Comparison of ENCODE assay signal across 16 mouse cellular contexts in genomic region chr6:134128594-134128993, GRCm38 (mm10).
DNase-seq lines count a peak whose midpoint lies in the region; ATAC-seq lines count a peak whose summit lies in the region.
"Had no signal": no experiment of that assay in that cellular context is flagged by ENCODE, and none has a peak within 500 bp of the region (broad histone marks: within the 10 kb centered on the region; RNA-seq: fewer than 3 reads in every experiment).

No protein-coding gene starts in this region.

- no peaks in the 10 kb centered on the region for H3K27me3 ChIP-seq in hindbrain, embryonic 13.5 days
- H3K27me3 ChIP-seq in hindbrain, embryonic 10.5 days (ENCODE audit: insufficient read depth, poor library complexity, severe bottlenecking): no peaks in the 10 kb centered on the region
- H3K27me3 ChIP-seq in kidney, embryonic 16.5 days (ENCODE audit: insufficient read depth, low read length): no peaks in the 10 kb centered on the region
- no peaks in the 10 kb centered on the region for H3K27me3 ChIP-seq in midbrain, embryonic 15.5 days (replicated peaks)
- no peaks in the 10 kb centered on the region for H3K27me3 ChIP-seq in midbrain, embryonic 13.5 days
- H3K27me3 ChIP-seq in neural tube, embryonic 15.5 days (replicated peaks): no peaks in the 10 kb centered on the region
- H3K27me3 ChIP-seq: heart, embryonic 13.5 days; liver, embryonic 12.5 days; megakaryocyte, embryonic 14.5 days had no signal

- H3K4me1 ChIP-seq in hindbrain, embryonic 13.5 days (replicated peaks): peaks cover 16% of the 10 kb centered on the region
- no peaks in the 10 kb centered on the region for H3K4me1 ChIP-seq in hindbrain, embryonic 10.5 days (replicated peaks)
- H3K4me1 ChIP-seq in kidney, embryonic 16.5 days (ENCODE audit: insufficient read depth, low read length): peaks cover 8% of the 10 kb centered on the region
- peaks cover 8% of the 10 kb centered on the region for H3K4me1 ChIP-seq in midbrain, embryonic 15.5 days
- peaks cover 7% of the 10 kb centered on the region for H3K4me1 ChIP-seq in midbrain, embryonic 13.5 days (replicated peaks)
- H3K4me1 ChIP-seq in neural tube, embryonic 15.5 days: peaks cover 14% of the 10 kb centered on the region

- no peak overlapping the region for H3K4me2 ChIP-seq in hindbrain, embryonic 13.5 days
- no peak overlapping the region for H3K4me2 ChIP-seq in kidney, embryonic 16.5 days (replicated peaks; ENCODE audit: low read depth, low read length)
- no peak overlapping the region for H3K4me2 ChIP-seq in midbrain, embryonic 15.5 days
- no peak overlapping the region for H3K4me2 ChIP-seq in midbrain, embryonic 13.5 days (replicated peaks)
- H3K4me2 ChIP-seq in neural tube, embryonic 15.5 days: no peak overlapping the region
- H3K4me2 ChIP-seq: heart, embryonic 13.5 days; liver, embryonic 12.5 days had no signal

- DNase-seq in hindbrain, embryonic 10.5 days (ENCODE audit: low spot score): no peak
- DNase-seq in kidney, adult 11 months: no peak
- DNase-seq: adrenal gland, adult 2 months; cerebellum, adult 8-10 months; left cerebral cortex, postnatal 4 days; lung, adult 2 months; right cerebral cortex, postnatal 25 days; thymus, postnatal 36 days had no signal

- H3K27ac ChIP-seq in hindbrain, embryonic 13.5 days: peak overlapping the region; percentile 67
- no peak overlapping the region for H3K27ac ChIP-seq in hindbrain, embryonic 10.5 days
- H3K27ac ChIP-seq in kidney, embryonic 16.5 days (ENCODE audit: low read length): peak overlapping the region; percentile 56
- H3K27ac ChIP-seq in midbrain, embryonic 15.5 days: peak overlapping the region; percentile 2; the same call in 1 of the 2 replicates
- H3K27ac ChIP-seq in midbrain, embryonic 13.5 days: no peak overlapping the region
- peak overlapping the region; percentile 60 for H3K27ac ChIP-seq in neural tube, embryonic 15.5 days (replicated peaks)
- H3K27ac ChIP-seq: heart, embryonic 13.5 days; liver, embryonic 12.5 days had no signal

- H3K9ac ChIP-seq in hindbrain, embryonic 13.5 days: no peak overlapping the region
- H3K9ac ChIP-seq in kidney, embryonic 16.5 days (replicated peaks; ENCODE audit: low read length): no peak overlapping the region
- H3K9ac ChIP-seq in midbrain, embryonic 15.5 days: no peak overlapping the region
- H3K9ac ChIP-seq in midbrain, embryonic 13.5 days (replicated peaks): no peak overlapping the region
- H3K9ac ChIP-seq in neural tube, embryonic 15.5 days (replicated peaks): no peak overlapping the region
- H3K9ac ChIP-seq: liver, embryonic 12.5 days had no signal

- no peak for ATAC-seq in hindbrain, embryonic 13.5 days (ENCODE audit: low FRiP score)
- peak; percentile 76 for ATAC-seq in kidney, embryonic 16.5 days (ENCODE audit: low FRiP score, low TSS enrichment)
- ATAC-seq in midbrain, embryonic 15.5 days (replicated peaks): peak; percentile 19; the same call in 1 of the 2 replicates
- ATAC-seq in midbrain, embryonic 13.5 days: no peak
- 0 out of 2 replicates have a peak, but pooled peaks have one; percentile 23 for ATAC-seq in neural tube, embryonic 15.5 days (ENCODE audit: low FRiP score)
- ATAC-seq: liver, embryonic 12.5 days had no signal

- H3K4me3 ChIP-seq in hindbrain, embryonic 13.5 days: no peak overlapping the region
- no peak overlapping the region for H3K4me3 ChIP-seq in hindbrain, embryonic 10.5 days
- H3K4me3 ChIP-seq in kidney, embryonic 16.5 days (ENCODE audit: low read length): no peak overlapping the region
- no peak overlapping the region for H3K4me3 ChIP-seq in midbrain, embryonic 15.5 days
- H3K4me3 ChIP-seq in midbrain, embryonic 13.5 days (replicated peaks): no peak overlapping the region
- no peak overlapping the region for H3K4me3 ChIP-seq in neural tube, embryonic 15.5 days (replicated peaks)
- H3K4me3 ChIP-seq: heart, embryonic 13.5 days; liver, embryonic 12.5 days; megakaryocyte, embryonic 14.5 days had no signal

- WGBS in hindbrain, embryonic 13.5 days: 85% methylated on average over 13 of the region's 13 CpGs
- 93% methylated on average over 13 of the region's 13 CpGs for WGBS in hindbrain, embryonic 10.5 days
- WGBS in kidney, embryonic 16.5 days: 66% methylated on average over 13 of the region's 13 CpGs
- WGBS in midbrain, embryonic 15.5 days: 81% methylated on average over 13 of the region's 13 CpGs
- WGBS in midbrain, embryonic 13.5 days: 88% methylated on average over 13 of the region's 13 CpGs
- WGBS in neural tube, embryonic 15.5 days: 79% methylated on average over 13 of the region's 13 CpGs

- H3K9me3 ChIP-seq in hindbrain, embryonic 13.5 days: peaks cover 3% of the 10 kb centered on the region; the same call in 1 of the 2 replicates
- H3K9me3 ChIP-seq in hindbrain, embryonic 10.5 days: peaks cover 6% of the 10 kb centered on the region
- peaks cover 6% of the 10 kb centered on the region; the same call in 1 of the 2 replicates for H3K9me3 ChIP-seq in kidney, embryonic 16.5 days (ENCODE audit: low read length)
- no peaks in the 10 kb centered on the region for H3K9me3 ChIP-seq in midbrain, embryonic 15.5 days
- 0 out of 2 replicates have a peak, but pooled peaks cover 2% of the 10 kb centered on the region for H3K9me3 ChIP-seq in midbrain, embryonic 13.5 days
- no peaks in the 10 kb centered on the region for H3K9me3 ChIP-seq in neural tube, embryonic 15.5 days (replicated peaks)
- H3K9me3 ChIP-seq: heart, embryonic 13.5 days had no signal

- H3K36me3 ChIP-seq in hindbrain, embryonic 13.5 days: 0 out of 2 replicates have a peak, but pooled peaks cover 4% of the 10 kb centered on the region
- peaks cover 38% of the 10 kb centered on the region for H3K36me3 ChIP-seq in hindbrain, embryonic 10.5 days
- peaks cover 8% of the 10 kb centered on the region; the same call in 1 of the 2 replicates for H3K36me3 ChIP-seq in kidney, embryonic 16.5 days (ENCODE audit: insufficient read depth, low read length)
- no peaks in the 10 kb centered on the region for H3K36me3 ChIP-seq in midbrain, embryonic 15.5 days (replicated peaks)
- H3K36me3 ChIP-seq in midbrain, embryonic 13.5 days: 0 out of 2 replicates have a peak, but pooled peaks cover 6% of the 10 kb centered on the region
- no peaks in the 10 kb centered on the region for H3K36me3 ChIP-seq in neural tube, embryonic 15.5 days

Comparison
In these comparisons a context has a peak if more than half of its experiments do, and no peak if none do; other contexts are left out.
1. ATAC-seq: peak in kidney, embryonic 16.5 days (single experiment), midbrain, embryonic 15.5 days (single experiment) and neural tube, embryonic 15.5 days (single experiment); none in hindbrain, embryonic 13.5 days (single experiment) and midbrain, embryonic 13.5 days (single experiment).
2. H3K27ac ChIP-seq: peak in hindbrain, embryonic 13.5 days (single experiment), kidney, embryonic 16.5 days (single experiment), midbrain, embryonic 15.5 days (single experiment) and neural tube, embryonic 15.5 days (single experiment); none in hindbrain, embryonic 10.5 days (single experiment) and midbrain, embryonic 13.5 days (single experiment).